Mouse (Mus musculus) limb, embryonic 12.5 days (tissue): Measurements from ENCODE around the gene Acat2. TPM values are rescaled to one million over a fixed set of nuclear protein-coding genes. Genes with fewer than 3 reads are reported as not detected.
A peak's percentile ranks its signal among the peaks of the same experiment; 100 is the strongest.
"Not testable (repeated sequence)": the region's sequence is repeated elsewhere in the genome, so short reads cannot be mapped to it uniquely, and the experiment has no call there.

Experiments used
- ATAC-seq: fragments of 200-750 bp; cut with Nextera tagmentation; 2 replicates; pipeline ENCODE4 v1.8.0; 2017; ENCODE audit warnings: low read depth, moderate TSS enrichment; ENCODE audit not compliant: insufficient number of reproducible peaks, insufficient read depth, low FRiP score, low TSS enrichment
- H3K27ac ChIP-seq: fragments of 300-500 bp; sonication (generic); 2 replicates; pipeline ENCODE4 v1.5.1; 2016; ENCODE audit warnings: mild to moderate bottlenecking, moderate library complexity
- H3K27me3 ChIP-seq: fragments of 300-500 bp; sonication (generic); 2 replicates; pipeline ENCODE4 v1.6.1; 2016; ENCODE audit warnings: mild to moderate bottlenecking, moderate library complexity
- H3K36me3 ChIP-seq: fragments of 300-500 bp; sonication (generic); 2 replicates; pipeline ENCODE4 v1.6.1; 2016; ENCODE audit warnings: mild to moderate bottlenecking, moderate library complexity
- H3K4me1 ChIP-seq: fragments of 300-500 bp; sonication (generic); replicated peaks from 2 replicates; pipeline ENCODE4 v1.6.1; 2016
- H3K4me2 ChIP-seq: fragments of 300-500 bp; sonication (generic); 2 replicates; pipeline ENCODE4 v1.6.1; 2016; ENCODE audit warnings: mild to moderate bottlenecking, moderate library complexity
- H3K4me3 ChIP-seq: fragments of 300-500 bp; sonication (generic); replicated peaks from 2 replicates; pipeline ENCODE4 v1.5.1; 2016; ENCODE audit warnings: mild to moderate bottlenecking
- H3K9ac ChIP-seq: fragments of 300-500 bp; sonication (generic); replicated peaks from 2 replicates; pipeline ENCODE4 v1.6.1; 2016; ENCODE audit warnings: mild to moderate bottlenecking, moderate library complexity
- H3K9me3 ChIP-seq: fragments of 300-500 bp; sonication (generic); 2 replicates; pipeline ENCODE4 v1.6.1; 2016; ENCODE audit warnings: mild to moderate bottlenecking, moderate library complexity
- WGBS: fragments of 180-500 bp; shearing (Covaris S2); methylation state at CpG from one replicate; pipeline ENCODE4 v1.1.7; 2016; 5-methylcytosine and 5-hydroxymethylcytosine counted together
- polyA plus RNA-seq: library from polyadenylated mRNA; unstranded; fragments of >200 nt; fragmentation: Nextera tagmentation; extraction: Ambion mirVana; gene quantifications from 2 replicates; pipeline ENCODE4 v1.2.1, GENCODE M21; 2016

Gene Acat2
- polyA plus RNA-seq, 1 experiment from 2014 or later = 287 TPM

DNA sequence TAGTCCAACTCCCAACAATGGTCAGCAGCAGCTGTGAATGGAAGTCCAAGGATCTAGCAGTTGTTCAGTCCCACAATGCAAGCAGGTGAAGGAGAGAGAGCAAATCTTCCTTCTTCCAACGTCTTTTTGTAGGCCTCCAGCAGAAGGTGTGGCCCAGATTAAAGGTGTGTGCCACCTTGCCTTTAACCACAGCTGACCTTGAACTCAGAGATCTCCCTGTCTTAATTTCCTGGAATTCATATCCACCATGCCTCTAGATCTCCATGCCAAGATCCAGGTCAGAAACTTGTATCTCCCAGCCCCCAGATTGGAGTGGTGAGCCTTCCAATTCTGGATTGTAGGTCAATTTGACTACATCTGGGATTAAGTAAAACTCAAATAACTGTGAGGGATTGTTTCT lies 33.5 kb upstream of the Acat2 start, which contains the start of gene Wtap:
TSS of gene Wtap (minus strand) at position 101 of the 400 bp plus-strand sequence.
- no peaks in the 10 kb centered on the region for H3K36me3 ChIP-seq
- no peak for ATAC-seq
- peak within 1 kb of the TSS; percentile 78 for H3K4me2 ChIP-seq
- H3K4me3 ChIP-seq = peak within 1 kb of the TSS; percentile 96
- peaks cover 14% of the 10 kb centered on the region for H3K4me1 ChIP-seq
- no peaks in the 10 kb centered on the region for H3K27me3 ChIP-seq
- WGBS = 87% methylated on average over 1 of the region's 1 CpGs
- peak within 1 kb of the TSS; percentile 99 for H3K27ac ChIP-seq
- peak within 1 kb of the TSS; percentile 99; the same call in 1 of the 2 replicates for H3K9ac ChIP-seq
- H3K9me3 ChIP-seq = no peaks in the 10 kb centered on the region

DNA sequence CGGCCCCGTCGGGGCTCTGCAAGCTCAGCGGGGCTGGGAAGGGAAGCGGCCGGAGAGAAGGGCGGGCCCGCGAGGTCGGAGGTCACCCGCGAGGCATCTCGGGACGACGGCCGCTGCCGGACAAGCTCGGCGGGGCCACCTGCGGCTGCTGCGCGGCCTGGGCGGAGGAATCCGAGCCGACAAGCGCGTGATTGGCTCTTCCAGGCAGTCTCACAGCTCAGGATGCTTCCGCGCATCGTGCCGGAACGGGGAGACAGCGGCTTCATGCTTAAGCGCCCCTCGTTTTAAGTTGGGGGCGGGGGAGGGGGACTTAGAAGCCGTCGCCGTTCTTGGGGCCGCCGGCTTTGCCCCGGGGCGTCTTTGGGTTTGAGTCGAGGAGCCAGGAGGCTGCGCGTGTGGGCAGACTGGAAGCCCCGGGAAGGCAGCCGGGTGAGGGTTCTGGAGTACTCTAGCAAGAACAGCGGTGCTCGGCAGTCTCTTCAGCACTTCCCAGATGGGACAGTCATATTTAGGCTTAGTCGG lies 32.0 kb upstream of the Acat2 start:
- peak; percentile 82 for ATAC-seq
- H3K4me1 ChIP-seq = peaks cover 14% of the 10 kb centered on the region
- no peaks in the 10 kb centered on the region for H3K27me3 ChIP-seq
- peak overlapping the region; percentile 96 for H3K4me3 ChIP-seq
- peak overlapping the region; percentile 99 for H3K9ac ChIP-seq
- H3K36me3 ChIP-seq = peaks cover 11% of the 10 kb centered on the region
- WGBS = under 1% methylated on average over 51 of the region's 51 CpGs
- peak overlapping the region; percentile 78 for H3K4me2 ChIP-seq
- H3K27ac ChIP-seq = peak overlapping the region; percentile 99
- no peaks in the 10 kb centered on the region for H3K9me3 ChIP-seq

DNA sequence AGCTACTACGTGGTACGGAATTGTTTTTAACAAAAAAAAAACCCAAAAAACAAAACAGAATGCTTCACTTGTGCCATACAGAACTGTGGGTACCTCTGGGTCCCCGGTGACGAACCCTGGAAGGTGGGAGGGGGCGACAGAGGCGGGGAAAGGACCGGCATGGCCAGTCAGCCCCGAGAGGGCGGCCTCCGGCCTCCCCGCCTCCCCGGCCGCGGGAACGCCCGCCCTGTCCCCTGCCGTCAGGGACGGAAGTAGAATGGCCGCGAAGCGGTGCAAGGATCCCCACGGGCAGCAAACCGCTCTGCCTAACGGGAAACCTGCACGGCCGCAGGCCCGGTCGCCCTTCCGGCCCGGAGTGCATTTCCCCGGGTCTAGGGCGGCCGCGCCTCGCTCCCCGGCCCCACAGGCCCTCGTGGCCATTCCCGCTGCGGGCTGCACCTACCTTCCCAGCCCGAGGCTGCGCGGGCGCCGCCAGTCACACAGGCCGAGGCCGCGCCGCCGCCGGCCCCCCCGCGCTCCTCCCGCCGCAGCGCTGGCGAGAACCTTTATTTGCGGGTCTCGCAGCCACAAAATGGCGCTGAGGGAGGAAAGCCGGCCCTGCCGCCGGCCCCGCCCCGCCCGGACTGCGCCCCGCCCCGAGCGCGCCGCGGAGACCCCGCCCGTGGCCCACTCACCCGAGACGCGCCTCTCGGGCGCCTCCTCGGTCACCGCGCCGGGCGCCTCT lies 31.2 kb upstream of the Acat2 start:
- under 1% methylated on average over 83 of the region's 84 CpGs for WGBS
- H3K4me1 ChIP-seq = peaks cover 14% of the 10 kb centered on the region
- H3K27ac ChIP-seq = peak overlapping the region; percentile 99
- H3K9ac ChIP-seq = peak overlapping the region; percentile 99
- H3K9me3 ChIP-seq = no peaks in the 10 kb centered on the region
- H3K36me3 ChIP-seq = peaks cover 13% of the 10 kb centered on the region
- H3K4me3 ChIP-seq = peak overlapping the region; percentile 96
- no peaks in the 10 kb centered on the region for H3K27me3 ChIP-seq
- H3K4me2 ChIP-seq = peak overlapping the region; percentile 78
- ATAC-seq = peak; percentile 91

DNA sequence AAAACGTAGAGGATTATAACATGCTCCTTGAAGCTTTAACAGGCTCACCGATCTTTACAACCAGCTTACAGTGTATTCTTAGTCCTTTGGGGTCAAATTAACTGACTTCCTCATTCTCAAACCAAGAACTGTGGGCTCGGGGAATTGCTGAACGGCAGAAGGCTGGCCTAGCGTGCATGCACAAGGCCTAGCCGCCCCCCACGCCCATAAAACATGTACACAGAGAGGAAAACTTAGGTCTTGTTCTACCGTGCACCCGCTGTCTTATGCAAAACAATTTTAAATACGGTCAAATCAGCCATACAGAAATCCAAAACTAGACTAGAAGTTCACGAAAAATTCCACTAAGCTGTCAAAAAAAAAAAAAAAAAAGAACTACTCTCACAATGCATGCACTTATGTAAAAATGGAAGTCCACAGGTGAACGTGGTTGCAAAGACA lies 30.7 kb upstream of the Acat2 start:
- peak overlapping the region; percentile 78 for H3K4me2 ChIP-seq
- 3% methylated on average over 12 of the region's 12 CpGs for WGBS

DNA sequence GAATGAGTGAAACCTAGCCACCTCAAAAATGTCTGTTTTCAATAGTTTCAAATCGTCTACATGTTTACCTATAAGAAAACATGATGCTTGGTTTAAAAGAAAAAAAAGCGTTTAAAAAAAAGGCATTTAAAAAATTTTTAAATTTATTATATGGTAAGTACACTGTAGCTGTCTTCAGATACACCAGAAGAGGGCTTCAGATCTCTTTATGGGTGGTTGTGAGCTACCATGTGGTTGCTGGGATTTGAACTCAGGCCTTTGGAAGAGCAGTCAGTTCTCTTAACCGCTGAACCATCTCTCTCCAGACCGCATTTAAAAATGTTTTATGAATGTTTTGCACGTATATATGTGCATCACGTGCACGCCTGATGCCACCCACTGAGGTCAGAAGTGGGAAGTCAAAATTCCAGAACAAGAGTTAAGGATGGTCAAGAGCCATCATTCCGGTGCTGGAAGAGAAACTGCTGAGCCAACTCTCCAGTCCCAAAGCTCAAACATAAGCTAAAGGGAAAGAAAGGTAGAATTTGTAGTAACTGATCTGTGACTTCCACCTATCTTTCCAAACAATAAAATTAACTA lies 30.1 kb upstream of the Acat2 start:
- Histone ChIP-seq H3K4me1 (peaks cover 14% of the 10 kb centered on the region), H3K27ac (peak overlapping the region; percentile 99), H3K9me3 (no peaks in the 10 kb centered on the region), H3K4me2 (peak overlapping the region; percentile 78), H3K36me3 (peaks cover 19% of the 10 kb centered on the region), H3K4me3 (peak overlapping the region; percentile 96), H3K27me3 (no peaks in the 10 kb centered on the region), H3K9ac (peak overlapping the region; percentile 99)
- ATAC-seq = no peak
- WGBS = 65% methylated on average over 8 of the region's 8 CpGs

More for the DNA sequence above, 30.7 kb upstream of the Acat2 start:
- Histone ChIP-seq H3K4me1 (peaks cover 14% of the 10 kb centered on the region), H3K4me3 (peak overlapping the region; percentile 96), H3K27ac (peak overlapping the region; percentile 99), H3K36me3 (peaks cover 15% of the 10 kb centered on the region), H3K9me3 (no peaks in the 10 kb centered on the region), H3K9ac (peak overlapping the region; percentile 99), H3K27me3 (no peaks in the 10 kb centered on the region)
- ATAC-seq = no peak

DNA sequence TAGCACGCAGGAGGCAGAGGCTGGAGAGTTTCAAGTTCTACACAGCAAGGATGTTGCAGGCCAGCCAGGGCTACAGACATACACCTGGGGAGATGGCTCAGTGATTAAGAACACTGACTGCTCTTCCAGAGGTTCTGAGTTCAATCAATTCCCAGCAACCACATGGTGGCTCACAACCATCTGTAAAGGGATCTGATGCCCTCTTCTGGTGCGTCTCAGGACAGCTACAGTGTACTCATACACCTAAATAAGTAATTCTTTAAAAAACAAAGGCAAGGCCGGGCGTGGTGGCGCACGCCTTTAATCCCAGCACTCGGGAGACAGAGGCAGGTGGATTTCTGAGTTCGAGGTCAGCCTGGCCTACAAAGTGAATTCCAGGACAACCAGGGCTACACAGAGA lies 27.5 kb upstream of the Acat2 start:
- H3K9ac ChIP-seq, H3K4me2 ChIP-seq, H3K27me3 ChIP-seq, ATAC-seq, H3K4me3 ChIP-seq, H3K9me3 ChIP-seq, H3K27ac ChIP-seq: not testable (repeated sequence)
- peaks cover 41% of the 10 kb centered on the region for H3K36me3 ChIP-seq
- H3K4me1 ChIP-seq = peaks cover 10% of the 10 kb centered on the region
- 97% methylated on average over 8 of the region's 8 CpGs for WGBS

DNA sequence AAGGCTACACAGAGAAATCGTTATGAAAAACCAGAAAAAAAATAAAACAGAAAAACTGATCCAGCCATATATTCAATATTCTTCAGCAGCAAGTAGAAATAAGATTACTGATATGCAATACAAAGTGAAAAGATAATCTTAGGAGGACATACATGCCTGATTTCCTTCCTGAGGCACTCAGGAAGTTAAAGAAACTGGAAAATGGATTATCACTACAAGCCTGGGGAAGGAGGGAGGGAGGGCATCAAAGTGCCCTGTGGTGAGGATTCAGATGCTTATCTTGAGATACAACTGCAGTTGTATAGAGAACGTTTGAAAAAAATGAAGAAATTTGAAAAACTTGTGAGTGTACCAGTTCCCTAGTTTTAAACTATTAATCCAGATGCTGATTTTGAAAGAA lies 23.4 kb upstream of the Acat2 start:
- Histone ChIP-seq H3K4me1 (no peaks in the 10 kb centered on the region; the same call in 1 of the 2 replicates), H3K9me3 (no peaks in the 10 kb centered on the region), H3K4me2 (no peak overlapping the region), H3K27ac (no peak overlapping the region), H3K36me3 (peaks cover 76% of the 10 kb centered on the region), H3K4me3 (no peak overlapping the region), H3K9ac (no peak overlapping the region), H3K27me3 (no peaks in the 10 kb centered on the region)
- no peak for ATAC-seq
- WGBS = 79% methylated on average over 2 of the region's 2 CpGs

DNA sequence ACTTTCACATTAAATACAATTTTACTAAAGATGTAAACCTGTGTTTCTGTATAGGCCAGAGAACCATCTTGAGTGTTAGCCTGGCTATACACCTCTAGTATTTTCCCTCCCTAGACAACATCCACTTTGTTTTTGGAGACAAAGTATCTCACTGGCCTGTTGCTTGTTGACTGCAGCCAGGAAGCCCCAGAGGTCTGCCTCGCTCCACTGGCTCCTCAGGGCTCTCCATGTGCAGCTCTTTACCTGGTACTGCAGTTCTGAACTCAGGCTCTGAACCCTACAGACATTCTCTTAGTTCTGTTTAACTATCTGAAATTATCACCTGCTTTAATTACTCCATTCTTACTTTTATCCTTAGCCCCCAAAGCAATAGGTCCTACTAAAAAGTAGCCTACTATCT lies 18.0 kb upstream of the Acat2 start:
- Histone ChIP-seq H3K9me3 (no peaks in the 10 kb centered on the region), H3K9ac (no peak overlapping the region), H3K27ac (no peak overlapping the region), H3K36me3 (peaks cover 79% of the 10 kb centered on the region), H3K4me1 (no peaks in the 10 kb centered on the region), H3K27me3 (no peaks in the 10 kb centered on the region), H3K4me3 (no peak overlapping the region), H3K4me2 (no peak overlapping the region)
- WGBS = 100% methylated on average over 1 of the region's 1 CpGs
- ATAC-seq = no peak

DNA sequence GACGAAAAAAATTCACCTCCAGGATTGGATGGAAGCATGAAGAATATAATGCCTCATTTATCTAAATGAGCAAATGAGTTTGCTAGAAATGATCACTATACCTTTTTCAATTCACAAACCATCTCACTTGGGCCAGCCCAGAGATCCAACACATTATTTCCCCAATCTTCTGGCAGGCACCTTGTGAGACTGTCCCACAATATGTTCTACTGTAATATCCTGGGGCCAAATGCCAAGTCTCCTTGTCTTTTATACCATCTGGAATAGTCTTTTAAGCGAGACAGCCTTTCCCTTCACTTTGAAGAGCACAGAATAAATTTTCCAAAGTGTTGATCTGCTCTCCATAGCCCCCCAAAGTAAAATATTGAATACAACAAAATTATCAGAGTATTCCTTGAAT lies 13.3 kb upstream of the Acat2 start:
- no peaks in the 10 kb centered on the region for H3K9me3 ChIP-seq
- H3K27me3 ChIP-seq = no peaks in the 10 kb centered on the region
- peaks cover 67% of the 10 kb centered on the region for H3K36me3 ChIP-seq
- no peak for ATAC-seq
- no peak overlapping the region for H3K27ac ChIP-seq
- H3K4me2 ChIP-seq = no peak overlapping the region
- no peak overlapping the region for H3K9ac ChIP-seq
- H3K4me3 ChIP-seq = no peak overlapping the region
- no peaks in the 10 kb centered on the region for H3K4me1 ChIP-seq
- WGBS = 87% methylated on average over 2 of the region's 2 CpGs

DNA sequence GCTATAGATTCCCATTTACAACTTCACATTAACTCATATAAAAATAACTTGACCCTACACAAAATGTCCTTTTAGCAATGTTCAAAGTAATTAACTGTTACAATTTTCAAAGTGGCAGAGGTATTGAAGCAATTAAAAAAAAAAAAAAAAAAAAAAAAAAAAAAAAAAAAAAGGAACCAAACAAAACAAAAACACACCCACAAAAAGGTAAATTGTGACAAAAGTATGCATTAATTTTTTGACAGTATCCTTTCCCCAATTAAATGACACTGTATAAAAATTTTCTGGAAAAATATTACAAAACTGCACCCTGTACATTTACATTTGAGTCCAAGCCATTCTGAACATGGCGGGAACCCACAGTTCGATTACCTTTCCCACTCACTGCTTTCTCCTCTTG lies 6.6 kb upstream of the Acat2 start:
- H3K9me3 ChIP-seq = no peaks in the 10 kb centered on the region
- 87% methylated on average over 2 of the region's 2 CpGs for WGBS
- no peak overlapping the region for H3K27ac ChIP-seq
- H3K9ac ChIP-seq = no peak overlapping the region
- no peak overlapping the region for H3K4me3 ChIP-seq
- peaks cover 53% of the 10 kb centered on the region for H3K36me3 ChIP-seq
- H3K4me2 ChIP-seq = no peak overlapping the region
- no peaks in the 10 kb centered on the region for H3K27me3 ChIP-seq
- ATAC-seq = no peak
- H3K4me1 ChIP-seq = no peaks in the 10 kb centered on the region

DNA sequence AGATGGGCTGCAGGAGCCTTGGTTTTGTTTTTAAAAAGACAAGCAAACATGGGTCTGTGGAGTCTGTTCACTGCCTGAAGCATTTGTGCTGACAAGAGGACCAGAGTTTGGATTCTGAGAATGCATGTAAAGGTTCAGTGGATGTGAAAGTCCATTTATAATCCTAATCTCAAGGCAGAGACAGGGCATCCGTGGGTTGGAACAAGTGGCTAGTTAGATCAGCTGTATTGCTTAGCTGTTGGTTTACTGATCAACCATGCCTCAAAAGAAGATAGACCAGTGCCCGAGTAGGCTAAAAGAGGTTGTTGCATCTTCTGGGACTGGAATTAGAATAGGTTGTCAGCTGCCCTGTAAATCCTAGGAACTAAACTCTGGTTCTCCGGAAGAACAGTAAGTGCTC lies 2.9 kb upstream of the Acat2 start:
- H3K9ac ChIP-seq = no peak overlapping the region
- no peak overlapping the region for H3K4me3 ChIP-seq
- peaks cover 7% of the 10 kb centered on the region for H3K4me1 ChIP-seq
- no peaks in the 10 kb centered on the region for H3K27me3 ChIP-seq
- no peak overlapping the region for H3K4me2 ChIP-seq
- peaks cover 34% of the 10 kb centered on the region for H3K36me3 ChIP-seq
- 87% methylated on average over 3 of the region's 3 CpGs for WGBS
- ATAC-seq = no peak
- H3K27ac ChIP-seq = no peak overlapping the region
- H3K9me3 ChIP-seq = no peaks in the 10 kb centered on the region
